Comparison of ENCODE assay signal across 9 mouse cellular contexts in the genomic region with DNA sequence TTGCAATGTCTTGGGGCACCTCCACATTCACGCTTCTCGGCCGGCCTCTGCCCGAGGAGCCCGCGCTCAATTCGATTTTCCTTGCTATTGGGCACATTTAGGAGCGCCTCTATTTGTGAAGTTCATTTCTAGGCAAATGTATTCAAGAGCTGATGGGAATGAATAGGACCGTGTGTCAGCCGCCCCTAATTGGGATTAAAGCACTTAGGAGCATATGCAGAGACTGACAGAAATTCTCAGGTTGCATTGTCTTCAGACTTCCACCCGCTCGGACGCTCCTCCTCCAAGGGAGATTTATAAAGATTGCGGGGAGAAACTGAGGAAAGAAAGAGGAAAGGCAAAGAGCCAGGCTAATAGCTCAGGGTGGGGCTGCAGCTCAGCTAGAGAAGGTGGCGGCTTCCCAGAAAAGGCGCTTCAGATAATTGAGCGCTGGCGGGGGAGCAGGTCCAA. TPM values are rescaled to one million over a fixed set of nuclear protein-coding genes. Genes with fewer than 3 reads are reported as not detected.
A peak's percentile ranks its signal among the peaks of the same experiment; 100 is the strongest.
DNase-seq lines count a peak whose midpoint lies in the region; ATAC-seq and TF ChIP-seq lines count a peak whose summit lies in the region.
"Had no signal": no experiment of that assay in that cellular context is flagged by ENCODE, and none has a peak within 500 bp of the region (broad histone marks: within the 10 kb centered on the region; RNA-seq: fewer than 3 reads in every experiment).

No protein-coding gene starts in this region.

- peak overlapping the region; percentile 96 for H3K4me2 ChIP-seq in lung, embryonic 15.5 days
- peak overlapping the region; percentile 90 for H3K4me2 ChIP-seq in forebrain, embryonic 13.5 days
- H3K4me2 ChIP-seq in limb, embryonic 15.5 days: peak overlapping the region; percentile 90; the same call in 1 of the 2 replicates
- H3K4me2 ChIP-seq in stomach, postnatal 0 days (replicated peaks; ENCODE audit: low read depth): no peak overlapping the region; the same call in 1 of the 2 replicates

- TF ChIP-seq CTCF in lung, adult 2 months (IDR thresholded peaks at IDR 0.05; ENCODE audit: insufficient read depth, low read length): no peak
- no peak for TF ChIP-seq CTCF in stomach, postnatal 0 days (IDR thresholded peaks at IDR 0.05; ENCODE audit: low read depth)

- WGBS in lung, embryonic 15.5 days: 1% methylated on average over 18 of the region's 18 CpGs
- 3% methylated on average over 18 of the region's 18 CpGs for WGBS in lung, adult 2 months
- under 1% methylated on average over 18 of the region's 18 CpGs for WGBS in forebrain, embryonic 13.5 days
- WGBS in limb, embryonic 15.5 days: under 1% methylated on average over 18 of the region's 18 CpGs
- 2% methylated on average over 18 of the region's 18 CpGs for WGBS in stomach, postnatal 0 days

- H3K36me3 ChIP-seq in lung, embryonic 15.5 days: no peaks in the 10 kb centered on the region
- no peaks in the 10 kb centered on the region for H3K36me3 ChIP-seq in forebrain, embryonic 13.5 days (ENCODE audit: poor library complexity, severe bottlenecking)
- H3K36me3 ChIP-seq in limb, embryonic 15.5 days: no peaks in the 10 kb centered on the region
- no peaks in the 10 kb centered on the region for H3K36me3 ChIP-seq in stomach, postnatal 0 days (ENCODE audit: control insufficient read depth, insufficient read depth, low read length)

- peaks cover 89% of the 10 kb centered on the region for H3K27me3 ChIP-seq in lung, embryonic 15.5 days
- H3K27me3 ChIP-seq in forebrain, embryonic 13.5 days: peaks cover 83% of the 10 kb centered on the region
- H3K27me3 ChIP-seq in limb, embryonic 15.5 days: peaks cover 87% of the 10 kb centered on the region
- peaks cover 37% of the 10 kb centered on the region for H3K27me3 ChIP-seq in stomach, postnatal 0 days (ENCODE audit: control insufficient read depth, insufficient read depth, low read length)

- TF ChIP-seq EP300 in stomach, postnatal 0 days (optimal IDR thresholded peaks at IDR 0.05): no peak

- no peak for TF ChIP-seq POLR2A in lung, adult 2 months (IDR thresholded peaks at IDR 0.05; ENCODE audit: borderline replicate concordance, extremely low read depth, low read depth, low read length)

- H3K9me3 ChIP-seq in lung, embryonic 15.5 days: no peaks in the 10 kb centered on the region
- no peaks in the 10 kb centered on the region; the same call in 1 of the 2 replicates for H3K9me3 ChIP-seq in forebrain, embryonic 13.5 days (replicated peaks)
- H3K9me3 ChIP-seq in limb, embryonic 15.5 days: no peaks in the 10 kb centered on the region
- no peaks in the 10 kb centered on the region for H3K9me3 ChIP-seq in stomach, postnatal 0 days (ENCODE audit: control insufficient read depth, low read length)

- H3K4me3 ChIP-seq in lung, embryonic 15.5 days: peak overlapping the region; percentile 48; the same call in 1 of the 2 replicates
- no peak overlapping the region for H3K4me3 ChIP-seq in lung, adult 2 months (replicated peaks; ENCODE audit: extremely low read depth, low read depth, low read length)
- H3K4me3 ChIP-seq in forebrain, embryonic 13.5 days: peak overlapping the region; percentile 52
- no peak overlapping the region for H3K4me3 ChIP-seq in limb, embryonic 15.5 days
- peak overlapping the region; percentile 50; the same call in 1 of the 2 replicates for H3K4me3 ChIP-seq in stomach, postnatal 0 days (ENCODE audit: low read depth, low read length)

- ATAC-seq in lung, embryonic 15.5 days (ENCODE audit: borderline replicate concordance, extremely low read depth, low FRiP score, low TSS enrichment): no peak
- peak; percentile 77 for ATAC-seq in forebrain, embryonic 13.5 days
- ATAC-seq in limb, embryonic 15.5 days (ENCODE audit: insufficient number of reproducible peaks, low FRiP score, low TSS enrichment, low read depth): no peak
- no peak for ATAC-seq in stomach, postnatal 0 days (ENCODE audit: low FRiP score, low TSS enrichment)
- ATAC-seq in activated CD4-positive, CD25-positive, alpha-beta regulatory T cell, adult 4 months: no peak

- peaks cover 10% of the 10 kb centered on the region; the same call in 1 of the 2 replicates for H3K4me1 ChIP-seq in lung, embryonic 15.5 days
- H3K4me1 ChIP-seq in lung, adult 2 months (ENCODE audit: control insufficient read depth, insufficient read depth, low read length): no peaks in the 10 kb centered on the region
- H3K4me1 ChIP-seq in forebrain, embryonic 13.5 days: peaks cover 43% of the 10 kb centered on the region
- H3K4me1 ChIP-seq in limb, embryonic 15.5 days: peaks cover 18% of the 10 kb centered on the region
- H3K4me1 ChIP-seq in stomach, postnatal 0 days (replicated peaks; ENCODE audit: control insufficient read depth, insufficient read depth): no peaks in the 10 kb centered on the region

- H3K9ac ChIP-seq in lung, embryonic 15.5 days: no peak overlapping the region
- H3K9ac ChIP-seq in forebrain, embryonic 13.5 days: no peak overlapping the region
- H3K9ac ChIP-seq in limb, embryonic 15.5 days: no peak overlapping the region
- H3K9ac ChIP-seq in stomach, postnatal 0 days (ENCODE audit: low read length): no peak overlapping the region

- DNase-seq in lung, adult 2 months: no peak
- no peak for DNase-seq in stomach, postnatal 0 days (ENCODE audit: low spot score)
- no peak for DNase-seq in cerebellum, adult 11 months

- no peak overlapping the region for H3K27ac ChIP-seq in lung, embryonic 15.5 days
- no peak overlapping the region for H3K27ac ChIP-seq in forebrain, embryonic 13.5 days
- H3K27ac ChIP-seq in limb, embryonic 15.5 days: no peak overlapping the region
- no peak overlapping the region for H3K27ac ChIP-seq in stomach, postnatal 0 days (replicated peaks)
- H3K27ac ChIP-seq: layer of hippocampus, adult 2 months had no signal

RNA-seq across cellular contexts. Expression of gene Prdm13, which starts 3.8 kb away (rescaled TPM):
- polyA plus RNA-seq in lung, embryonic 15.5 days (2015; fragmentation: Nextera tagmentation; extraction: Ambion mirVana): not detected in 2 replicates
- polyA plus RNA-seq in lung, adult 2 months (2012; rRNA removed): not detected in 2 replicates
- 0.38 and 0.46 TPM in 2 replicates for polyA plus RNA-seq in forebrain, embryonic 13.5 days (2015; fragmentation: Nextera tagmentation; extraction: Ambion mirVana)
- not detected in 2 replicates for polyA plus RNA-seq in limb, embryonic 15.5 days (2015; fragmentation: Nextera tagmentation; extraction: Ambion mirVana)
- polyA plus RNA-seq in stomach, postnatal 0 days (2015; fragmentation: Nextera tagmentation; extraction: Ambion mirVana): not detected in 2 replicates
- not detected for polyA plus RNA-seq in activated CD4-positive, CD25-positive, alpha-beta regulatory T cell, adult 4 months (2017; shearing (Covaris generic))
- polyA plus RNA-seq: Patski had no signal

RNA-seq across cellular contexts. Expression of gene Ccnc, which starts 38.0 kb away (rescaled TPM):
- polyA plus RNA-seq in lung, embryonic 15.5 days (2015; fragmentation: Nextera tagmentation; extraction: Ambion mirVana): 47.4 TPM in 2 replicates
- polyA plus RNA-seq in lung, adult 2 months (2012; rRNA removed): 3.7 and 6.2 TPM in 2 replicates
- polyA plus RNA-seq in forebrain, embryonic 13.5 days (2015; fragmentation: Nextera tagmentation; extraction: Ambion mirVana): 68.8 and 72.1 TPM in 2 replicates
- polyA plus RNA-seq in limb, embryonic 15.5 days (2015; fragmentation: Nextera tagmentation; extraction: Ambion mirVana): 36.9 and 39.4 TPM in 2 replicates
- polyA plus RNA-seq in stomach, postnatal 0 days (2015; fragmentation: Nextera tagmentation; extraction: Ambion mirVana): 23.6 and 24.6 TPM in 2 replicates
- 10 to 100 TPM; 40.3 to 44.3 TPM for polyA plus RNA-seq in activated CD4-positive, CD25-positive, alpha-beta regulatory T cell, adult 4 months (2017; shearing (Covaris generic))

Comparison
In these comparisons a context has a peak if more than half of its experiments do, and no peak if none do; other contexts are left out.
1. H3K4me3 ChIP-seq: peak in lung, embryonic 15.5 days (single experiment), forebrain, embryonic 13.5 days (single experiment) and stomach, postnatal 0 days (single experiment); none in lung, adult 2 months (single experiment) and limb, embryonic 15.5 days (single experiment).